Mouse (Mus musculus) activated CD4-positive, CD25-positive, alpha-beta regulatory T cell (primary cell): ENCODE data around the gene Upf3b. TPM values are rescaled to one million over a fixed set of nuclear protein-coding genes. Genes with fewer than 3 reads are reported as not detected.

ENCODE experiments used
- polyA plus RNA-seq, 2 experiments: library from polyadenylated mRNA; unstranded; fragments of 100-300 nt; shearing (Covaris generic); gene quantifications; one replicate each; pipeline ENCODE4 v1.2.1; 2017

The Upf3b gene
- polyA plus RNA-seq = 10 to 100 TPM; 24.7 to 30.3 TPM

DNA sequence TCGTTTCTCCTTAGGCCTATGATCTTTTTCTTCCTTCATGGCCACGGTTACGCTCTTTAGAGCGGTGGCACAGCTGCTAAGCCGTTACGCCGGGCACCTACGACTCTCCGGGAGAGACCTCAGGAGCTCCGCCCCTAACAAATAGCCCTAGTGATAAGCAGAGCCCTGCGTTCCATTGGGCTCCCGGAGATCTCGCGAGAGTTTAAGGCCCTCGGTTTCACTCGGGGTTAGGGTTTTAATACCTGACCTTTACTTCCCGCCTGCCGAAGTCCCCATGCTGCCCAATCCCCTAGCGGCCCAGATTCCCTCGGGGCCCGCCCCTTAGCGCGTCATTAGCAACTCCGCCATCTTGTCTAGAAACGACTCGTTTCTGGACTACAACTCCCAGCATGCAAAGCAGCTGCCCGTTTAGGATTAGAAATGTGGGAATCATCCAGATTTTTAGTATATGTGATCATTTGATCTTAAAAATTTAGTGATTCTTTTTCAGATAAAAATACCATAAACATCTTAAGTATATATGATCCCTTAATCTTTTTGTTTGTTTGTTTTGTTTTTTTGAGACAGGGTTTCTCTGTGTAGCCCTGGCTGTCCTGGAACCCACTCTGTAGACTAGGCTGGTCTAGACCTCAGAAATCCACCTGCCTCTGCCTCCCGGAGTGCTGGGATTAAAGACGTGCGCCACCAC is at the start of gene Upf3b:
Gene Upf3b, minus strand, starts transcription at position 130 of the 688 bp plus-strand sequence.

DNA sequence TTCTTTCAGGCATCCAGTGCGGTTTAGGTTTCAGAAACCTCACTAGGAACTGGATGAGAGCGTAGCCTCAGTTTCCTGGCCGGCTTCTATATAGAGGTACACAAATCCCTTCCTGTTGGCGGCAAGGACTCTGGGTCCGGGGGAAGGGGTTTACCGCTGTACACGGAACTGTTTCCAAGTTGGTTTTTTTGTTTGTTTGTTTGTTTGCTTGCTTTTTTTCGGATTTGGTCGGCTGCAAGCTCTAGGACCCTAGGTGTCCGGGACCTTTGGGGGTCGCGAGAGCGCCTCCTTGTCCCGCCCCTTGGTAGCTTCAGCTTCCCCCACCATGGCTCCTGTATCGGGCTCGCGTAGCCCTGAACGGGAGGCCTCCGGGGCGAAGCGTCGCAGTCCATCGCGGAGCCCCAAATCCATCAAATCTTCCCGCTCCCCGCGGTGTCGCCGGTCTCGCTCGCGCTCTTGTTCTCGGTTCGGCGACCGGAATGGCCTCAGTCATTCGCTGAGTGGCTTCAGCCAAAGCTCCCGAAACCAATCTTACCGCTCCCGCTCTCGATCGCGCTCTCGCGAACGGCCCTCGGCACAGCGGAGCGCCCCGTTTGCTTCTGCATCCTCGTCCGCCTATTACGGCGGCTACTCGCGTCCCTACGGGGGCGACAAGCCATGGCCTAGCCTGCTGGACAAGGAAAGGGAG is 16.7 kb upstream of the Upf3b start, which contains the start of gene Nkap:
Gene Nkap, plus strand, starts transcription at position 125 of the 688 bp plus-strand sequence.

GRCm38 (mm10) chrX:37084927-37085660 is 25.0 kb downstream of the Upf3b start, which contains the start of gene Rpl39:
Gene Rpl39, minus strand, starts transcription at chrX:37085402.

DNA sequence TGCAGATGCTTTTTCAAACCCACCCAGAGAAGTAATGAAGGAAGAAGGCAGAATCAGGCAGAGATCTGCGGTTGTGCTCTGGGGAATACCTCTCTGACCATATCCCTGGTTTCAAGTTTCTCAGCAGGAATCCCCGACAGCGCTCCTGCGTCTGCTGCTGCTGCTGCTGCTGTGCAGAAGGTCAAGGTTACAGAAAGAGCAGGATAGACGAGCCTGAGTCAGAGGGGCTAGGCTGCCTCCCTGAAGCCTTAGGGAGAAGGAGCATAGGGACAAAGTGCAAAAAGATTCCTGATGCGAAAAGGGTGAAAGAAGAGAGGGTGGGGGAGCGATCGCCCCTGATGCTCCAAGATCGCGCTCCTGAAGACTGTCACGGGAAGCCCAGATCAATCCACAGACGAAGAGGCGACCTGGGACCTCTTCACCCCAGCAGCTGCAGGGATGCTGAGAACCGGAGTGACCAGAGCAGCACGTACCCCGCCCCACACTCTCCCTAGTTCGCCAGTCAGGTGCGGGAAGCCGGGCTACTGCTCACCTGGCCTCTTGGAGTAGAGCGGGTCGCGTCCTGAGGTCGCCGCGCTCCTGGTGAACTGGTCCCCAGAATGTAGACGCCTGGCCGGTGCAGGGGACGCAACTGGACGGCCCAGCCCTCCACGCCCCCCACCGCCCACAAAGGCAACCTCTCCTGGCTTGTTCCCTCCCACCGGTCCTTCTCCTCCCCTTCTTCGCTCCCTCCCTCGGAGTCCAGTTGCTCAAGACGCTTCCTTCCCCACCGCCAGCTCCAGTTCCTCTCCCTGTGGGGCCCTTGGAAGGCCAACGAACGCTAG is 61.8 kb downstream of the Upf3b start, which contains the start of gene Sowahd:
Gene Sowahd, plus strand, starts transcription at position 780 of the 824 bp plus-strand sequence.

Other genes with a start within 250 kb of the Upf3b start
- 100 to 1,000 TPM; 128 to 143 TPM for gene Ube2a, start 236.4 kb downstream of the Upf3b start, polyA plus RNA-seq
- gene C330007P06Rik, start 236.2 kb downstream of the Upf3b start, polyA plus RNA-seq = 10 to 100 TPM; 29.5 to 31.0 TPM
- 1 to 10 TPM in 1 of 2 experiments, under 1 TPM in 1; 0.48 to 2.1 TPM for gene Nkrf, start 207.4 kb downstream of the Upf3b start, polyA plus RNA-seq
- gene Sept6, start 118.5 kb downstream of the Upf3b start, polyA plus RNA-seq = 100 to 1,000 TPM; 108 to 117 TPM
- not detected for gene Sowahd, start 61.5 kb downstream of the Upf3b start, polyA plus RNA-seq
- gene Rpl39, start 24.9 kb downstream of the Upf3b start, polyA plus RNA-seq = 100 to 1,000 TPM; 448 to 584 TPM
- 10 to 100 TPM; 20.1 to 25.1 TPM for gene Nkap, start 16.5 kb upstream of the Upf3b start, polyA plus RNA-seq
- gene Akap14, start 58.5 kb upstream of the Upf3b start, polyA plus RNA-seq = under 1 TPM; 0.08 to 0.26 TPM
- gene Ndufa1, start 80.8 kb upstream of the Upf3b start, polyA plus RNA-seq = 100 to 1,000 TPM; 293 to 300 TPM
- 10 to 100 TPM; 10.3 to 15.5 TPM for gene Rnf113a1, start 80.9 kb upstream of the Upf3b start, polyA plus RNA-seq
- gene Gm9, start 100.7 kb upstream of the Upf3b start, polyA plus RNA-seq = not detected
- gene Rhox1, start 111.9 kb upstream of the Upf3b start, polyA plus RNA-seq = under 1 TPM in 1 of 2 experiments, not detected in 1; 0.33 TPM
- gene Rhox2a, start 134.7 kb upstream of the Upf3b start, polyA plus RNA-seq = not detected
- not detected for gene Rhox3a, start 139.6 kb upstream of the Upf3b start, polyA plus RNA-seq
- not detected for gene Rhox4a, start 155.0 kb upstream of the Upf3b start, polyA plus RNA-seq